Mouse (Mus musculus): ENCODE data around the gene Gm42906.

GRCm38 (mm10) chr5:151407493-151407892 lies 20.5 kb downstream of the Gm42906 start:
- TF ChIP-seq EP300 (IDR thresholded peaks at IDR 0.05; ENCODE audit: low read depth) (no peak), CTCF (IDR thresholded peaks at IDR 0.05; ENCODE audit: low read depth) (no peak)

All from liver, postnatal 0 days (tissue).